Mouse (Mus musculus) 416B (cell line): ENCODE measurements around the gene Hsd3b4.
"Not testable (repeated sequence)": the region's sequence is repeated elsewhere in the genome, so short reads cannot be mapped to it uniquely, and the experiment has no call there.

Experiments
- DNase-seq: peaks from one replicate; pipeline ENCODE4 v3.0.0; 2011; ENCODE audit warnings: low read depth

The Hsd3b4 gene

DNA sequence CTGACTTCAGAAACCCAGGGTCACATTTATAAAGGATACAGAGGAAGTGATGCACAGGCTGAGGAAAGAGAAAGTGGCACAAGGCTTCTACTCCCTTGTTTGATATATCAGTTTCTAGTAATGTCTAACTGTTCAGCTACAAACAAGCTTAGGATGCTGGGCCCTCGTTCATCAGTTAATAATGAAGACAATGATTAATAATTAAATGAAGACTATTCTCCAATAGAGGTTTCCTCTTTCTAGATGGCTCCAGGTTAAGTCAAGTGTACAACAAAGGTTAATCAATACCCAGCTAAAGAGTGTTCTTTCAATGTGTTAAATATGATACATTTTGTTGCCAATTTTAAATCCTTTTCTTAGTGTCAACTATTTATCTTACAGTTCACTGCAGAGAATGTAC, at the start of gene Hsd3b4:
Gene Hsd3b4 (minus strand): TSS at position 101 of the 400 bp plus-strand sequence.
- not testable (repeated sequence) for DNase-seq

DNA sequence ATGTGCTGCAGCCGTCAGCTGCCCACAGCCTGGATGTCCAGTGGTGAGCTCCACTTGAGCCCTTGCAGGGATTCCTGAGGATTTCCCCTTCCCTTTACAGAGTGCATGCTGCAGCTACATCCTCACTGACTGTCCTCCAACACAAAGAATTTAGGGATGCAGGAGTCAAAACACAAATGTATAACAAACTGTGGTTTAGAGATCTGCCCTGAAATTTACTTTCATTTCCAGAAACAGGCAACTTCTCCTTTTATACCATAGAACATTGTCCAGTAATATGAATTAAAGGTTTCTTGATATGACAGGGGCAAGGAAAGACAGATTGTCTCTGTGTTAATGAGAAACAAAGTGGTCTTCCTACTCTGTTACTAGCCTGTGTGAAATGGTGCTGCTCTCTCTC, 40.5 kb upstream of the Hsd3b4 start:
- DNase-seq, result not testable (repeated sequence)

DNA sequence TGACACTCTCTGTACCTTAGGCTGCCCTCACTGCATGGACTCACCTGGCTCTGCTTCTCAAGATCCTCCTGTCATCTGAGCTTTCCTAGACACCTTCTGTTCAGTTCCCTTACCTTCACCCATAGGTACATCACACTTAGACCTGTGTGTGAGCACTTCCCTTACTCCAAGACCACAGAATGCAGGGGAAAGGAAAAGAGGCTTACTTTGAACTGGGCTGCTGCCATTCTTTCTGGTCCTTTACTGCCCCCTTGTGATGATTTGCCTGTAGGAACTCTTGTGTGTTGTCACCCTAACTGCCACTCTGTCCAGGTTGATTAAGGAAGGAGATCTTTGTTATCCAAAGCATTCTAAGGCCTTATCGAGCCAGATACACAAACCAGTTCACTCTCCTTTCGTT, 39.9 kb upstream of the Hsd3b4 start:
- DNase-seq, result not testable (repeated sequence)

DNA sequence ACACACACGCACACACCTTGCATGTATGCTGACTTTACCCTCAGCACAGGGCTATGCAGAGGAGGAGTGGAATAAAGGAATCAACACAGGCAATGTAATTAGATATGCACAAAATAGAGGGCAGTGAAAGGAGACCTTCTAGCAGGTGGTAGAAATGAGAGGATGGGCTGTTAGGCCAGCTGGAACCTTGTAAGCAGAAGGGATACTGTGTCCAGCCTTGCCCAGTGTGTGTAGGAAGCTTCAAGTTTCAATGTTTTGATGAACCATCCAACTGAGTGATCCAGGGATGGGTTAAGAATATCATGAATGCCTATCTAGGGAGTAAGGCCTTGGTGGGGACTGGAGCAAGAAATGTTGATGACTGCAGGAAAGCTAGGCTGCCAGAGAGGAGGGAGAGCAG, 38.2 kb upstream of the Hsd3b4 start:
- not testable (repeated sequence) for DNase-seq

- not testable (repeated sequence) for DNase-seq
Measured at GRCm38 (mm10) chr3:98547641-98548040, 37.3 kb upstream of the Hsd3b4 start.

- DNase-seq, result not testable (repeated sequence)
Measured at GRCm38 (mm10) chr3:98524978-98525377, 14.7 kb upstream of the Hsd3b4 start.

GRCm38 (mm10) chr3:98524552-98524951, 14.2 kb upstream of the Hsd3b4 start:
- not testable (repeated sequence) for DNase-seq

DNA sequence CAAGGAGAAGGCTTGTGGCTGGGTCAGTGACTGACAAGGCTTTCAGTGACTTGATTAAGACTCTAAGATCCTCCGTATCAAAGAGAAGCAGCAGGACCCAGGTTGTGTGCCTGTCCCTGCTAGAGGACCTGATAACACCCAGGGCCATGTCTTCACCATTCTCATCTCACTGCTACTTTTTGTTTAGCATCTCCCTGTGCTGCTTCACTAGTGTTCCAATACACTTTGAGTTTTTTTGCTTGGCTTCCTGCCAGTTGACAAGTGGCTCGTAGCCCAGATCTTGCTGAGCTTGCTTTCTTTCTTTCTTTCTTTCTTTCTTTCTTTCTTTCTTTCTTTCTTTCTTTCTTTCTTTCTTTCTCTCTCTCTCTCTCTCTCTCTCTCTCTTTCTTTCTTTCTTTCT, 12.5 kb upstream of the Hsd3b4 start:
- not testable (repeated sequence) for DNase-seq

DNA sequence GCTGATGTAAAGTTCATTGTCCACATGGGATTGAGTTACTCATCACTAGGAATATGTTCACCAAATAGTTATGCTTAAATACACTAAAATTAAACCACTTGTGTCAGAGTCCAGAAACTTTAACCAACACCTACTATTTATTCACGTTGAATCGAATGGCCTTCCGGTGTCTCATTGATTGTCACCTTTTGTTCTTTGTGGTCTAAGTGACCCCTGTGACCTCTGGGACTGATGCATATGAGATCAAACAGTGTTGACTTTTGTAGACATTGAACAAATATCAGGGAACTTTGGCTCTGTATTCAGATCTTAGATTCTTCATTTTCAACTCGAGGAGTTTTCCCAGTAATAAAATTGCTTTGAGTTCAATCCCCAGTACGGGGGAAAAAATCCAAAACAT, 3.1 kb downstream of the Hsd3b4 start:
- DNase-seq, result not testable (repeated sequence)

- DNase-seq, result not testable (repeated sequence)
Measured at GRCm38 (mm10) chr3:98497401-98497800, 12.9 kb downstream of the Hsd3b4 start.

DNA sequence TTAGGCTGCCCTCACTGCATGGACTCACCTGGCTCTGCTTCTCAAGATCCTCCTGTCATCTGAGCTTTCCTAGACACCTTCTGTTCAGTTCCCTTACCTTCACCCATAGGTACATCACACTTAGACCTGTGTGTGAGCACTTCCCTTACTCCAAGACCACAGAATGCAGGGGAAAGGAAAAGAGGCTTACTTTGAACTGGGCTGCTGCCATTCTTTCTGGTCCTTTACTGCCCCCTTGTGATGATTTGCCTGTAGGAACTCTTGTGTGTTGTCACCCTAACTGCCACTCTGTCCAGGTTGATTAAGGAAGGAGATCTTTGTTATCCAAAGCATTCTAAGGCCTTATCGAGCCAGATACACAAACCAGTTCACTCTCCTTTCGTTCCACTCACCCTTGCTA, 13.6 kb downstream of the Hsd3b4 start:
- not testable (repeated sequence) for DNase-seq

GRCm38 (mm10) chr3:98495055-98495454, 15.3 kb downstream of the Hsd3b4 start:
- not testable (repeated sequence) for DNase-seq

GRCm38 (mm10) chr3:98494184-98494583, 16.1 kb downstream of the Hsd3b4 start:
- DNase-seq, result not testable (repeated sequence)

DNA sequence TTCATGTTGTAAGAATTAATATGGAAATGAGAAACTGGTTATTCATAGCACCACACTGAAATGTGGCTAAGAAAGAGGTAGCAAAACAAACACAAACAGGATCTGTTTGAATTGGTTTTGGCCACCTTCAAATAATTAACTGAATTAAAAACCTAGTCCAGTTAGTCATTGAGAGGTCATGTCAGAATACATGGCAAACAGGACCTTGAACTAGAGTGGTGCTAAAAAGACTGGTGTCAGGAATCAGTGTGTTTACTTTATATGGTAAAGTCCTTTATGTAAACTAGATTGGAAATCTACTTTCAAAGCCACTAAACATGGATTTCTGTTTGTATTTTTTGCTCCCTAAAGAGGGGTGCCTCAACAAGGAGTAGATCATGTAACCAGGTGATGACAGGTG, 38.8 kb downstream of the Hsd3b4 start:
- not testable (repeated sequence) for DNase-seq

- DNase-seq, result not testable (repeated sequence)
Measured at GRCm38 (mm10) chr3:98471057-98471456, 39.3 kb downstream of the Hsd3b4 start.

DNA sequence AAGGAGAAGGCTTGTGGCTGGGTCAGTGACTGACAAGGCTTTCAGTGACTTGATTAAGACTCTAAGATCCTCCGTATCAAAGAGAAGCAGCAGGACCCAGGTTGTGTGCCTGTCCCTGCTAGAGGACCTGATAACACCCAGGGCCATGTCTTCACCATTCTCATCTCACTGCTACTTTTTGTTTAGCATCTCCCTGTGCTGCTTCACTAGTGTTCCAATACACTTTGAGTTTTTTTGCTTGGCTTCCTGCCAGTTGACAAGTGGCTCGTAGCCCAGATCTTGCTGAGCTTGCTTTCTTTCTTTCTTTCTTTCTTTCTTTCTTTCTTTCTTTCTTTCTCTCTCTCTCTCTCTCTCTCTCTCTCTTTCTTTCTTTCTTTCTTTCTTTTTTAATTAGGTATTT, 41.0 kb downstream of the Hsd3b4 start:
- not testable (repeated sequence) for DNase-seq

GRCm38 (mm10) chr3:98457026-98457425, 53.3 kb downstream of the Hsd3b4 start, which contains the start of gene Gm4450:
Gene Gm4450, minus strand, starts transcription at chr3:98457126.
- not testable (repeated sequence) for DNase-seq

DNA sequence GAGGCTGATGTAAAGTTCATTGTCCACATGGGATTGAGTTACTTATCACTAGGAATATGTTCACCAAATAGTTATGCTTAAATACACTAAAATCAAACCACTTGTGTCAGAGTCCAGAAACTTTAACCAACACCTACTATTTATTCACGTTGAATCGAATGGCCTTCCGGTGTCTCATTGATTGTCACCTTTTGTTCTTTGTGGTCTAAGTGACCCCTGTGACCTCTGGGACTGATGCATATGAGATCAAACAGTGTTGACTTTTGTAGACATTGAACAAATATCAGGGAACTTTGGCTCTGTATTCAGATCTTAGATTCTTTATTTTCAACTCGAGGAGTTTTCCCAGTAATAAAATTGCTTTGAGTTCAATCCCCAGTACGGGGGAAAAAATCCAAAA, 56.5 kb downstream of the Hsd3b4 start:
- not testable (repeated sequence) for DNase-seq
